Mouse (Mus musculus) testis, postnatal 14 days (tissue): Measurements from ENCODE around the gene Foxq1.

ENCODE experiments used
- DNase-seq: peaks from one replicate; pipeline ENCODE4 v3.0.0; 2021; ENCODE audit warnings: low spot score

The Foxq1 gene

GRCm38 (mm10) chr13:31572806-31573508, 17.0 kb downstream of the Foxq1 start:
- no peak for DNase-seq

GRCm38 (mm10) chr13:31574627-31575026, 18.7 kb downstream of the Foxq1 start:
- DNase-seq: no peak

- no peak for DNase-seq
Observed at GRCm38 (mm10) chr13:31576696-31577095, 20.8 kb downstream of the Foxq1 start.

- no peak for DNase-seq
Observed at GRCm38 (mm10) chr13:31577576-31577975, 21.6 kb downstream of the Foxq1 start.

GRCm38 (mm10) chr13:31578389-31578788, 22.5 kb downstream of the Foxq1 start:
- no peak for DNase-seq

- no peak for DNase-seq
Observed at GRCm38 (mm10) chr13:31579866-31580265, 23.9 kb downstream of the Foxq1 start.

GRCm38 (mm10) chr13:31587341-31587740, 31.4 kb downstream of the Foxq1 start:
- DNase-seq: no peak

- DNase-seq: no peak
Observed at GRCm38 (mm10) chr13:31599576-31599975, 43.6 kb downstream of the Foxq1 start.

- no peak for DNase-seq
Observed at GRCm38 (mm10) chr13:31603964-31604363, 48.0 kb downstream of the Foxq1 start.
